7 mouse cellular contexts compared by ENCODE assay signal in the genomic region with DNA sequence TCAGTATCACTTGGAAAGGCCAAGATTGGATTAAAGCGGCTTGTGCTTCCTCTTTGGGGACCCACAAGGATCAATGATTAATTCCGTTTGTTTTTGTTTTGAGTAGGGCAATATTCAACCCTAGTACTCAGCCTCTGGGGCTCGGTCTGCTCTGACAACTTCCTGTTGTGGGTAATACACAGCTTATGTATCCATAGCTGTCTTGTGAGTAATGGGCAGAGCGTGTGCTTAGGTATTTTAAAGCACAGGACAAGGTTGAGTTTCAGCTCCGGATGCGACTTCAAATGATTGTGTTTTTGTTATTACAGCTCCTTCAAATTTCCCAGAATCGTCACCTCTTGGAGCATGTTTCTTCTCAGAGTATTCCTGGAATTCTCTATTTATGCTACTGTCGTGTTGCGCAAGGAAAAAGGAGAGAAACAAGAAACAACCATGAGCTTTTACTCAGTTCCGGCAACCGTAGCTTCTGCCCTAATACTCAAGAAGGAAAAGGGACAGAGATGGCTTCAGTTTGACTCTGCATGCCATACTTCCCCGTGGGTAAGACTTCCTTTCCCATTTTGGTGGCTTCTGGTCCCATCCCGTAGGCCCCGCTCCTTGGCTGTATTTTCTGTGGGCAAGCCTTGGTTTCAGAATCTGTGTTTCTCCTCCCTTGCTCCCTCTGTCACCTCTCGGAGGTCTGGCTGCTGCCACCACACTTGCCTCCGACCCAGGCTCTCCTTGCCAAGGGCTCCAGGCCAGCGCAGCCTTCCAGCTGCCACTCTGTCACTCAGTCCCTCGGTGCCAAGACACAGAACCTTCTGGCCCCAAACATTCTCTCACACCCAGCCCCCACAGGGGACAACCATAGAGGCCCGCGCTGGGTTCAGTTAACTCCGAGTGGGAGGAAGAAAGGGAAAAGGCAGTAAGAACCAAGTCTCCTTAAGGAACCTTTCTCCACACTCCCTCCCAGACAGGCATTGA. TPM values are rescaled to one million over a fixed set of nuclear protein-coding genes. Genes with fewer than 3 reads are reported as not detected.
A peak's percentile ranks its signal among the peaks of the same experiment; 100 is the strongest.
DNase-seq lines count a peak whose midpoint lies in the region; ATAC-seq lines count a peak whose summit lies in the region.

No protein-coding gene starts in this region.

- no peaks in the 10 kb centered on the region for H3K27me3 ChIP-seq in heart, embryonic 15.5 days

- no peaks in the 10 kb centered on the region for H3K9me3 ChIP-seq in heart, embryonic 15.5 days (replicated peaks)

- peak overlapping the region; percentile 49; the same call in 1 of the 2 replicates for H3K27ac ChIP-seq in heart, embryonic 15.5 days

- no peak overlapping the region for H3K9ac ChIP-seq in heart, embryonic 15.5 days

- 65% methylated on average over 21 of the region's 21 CpGs for WGBS in heart, embryonic 15.5 days

- peaks cover 8% of the 10 kb centered on the region for H3K4me1 ChIP-seq in heart, embryonic 15.5 days (replicated peaks)

- peak; percentile 79; the same call in 1 of the 2 replicates for ATAC-seq in heart, embryonic 15.5 days (replicated peaks; ENCODE audit: insufficient number of reproducible peaks, insufficient read depth, low FRiP score, low read depth)

- 0 out of 2 replicates have a peak overlapping the region, but pooled peaks have one; percentile 7 for H3K4me2 ChIP-seq in heart, embryonic 15.5 days

- no peak overlapping the region for H3K4me3 ChIP-seq in heart, embryonic 15.5 days

- no peaks in the 10 kb centered on the region for H3K36me3 ChIP-seq in heart, embryonic 15.5 days

- peak; percentile 31 for DNase-seq in ovary, postnatal 36 days (ENCODE audit: low spot score)
- no peak for DNase-seq in ovary, adult 18-20 months (ENCODE audit: low spot score)
- DNase-seq in cerebellum, adult 9-11 months, result peak; percentile 89
- DNase-seq in lung, adult 18-20 months, result peak; percentile 55 to 74
- no peak for DNase-seq in urinary bladder, postnatal 10 days (ENCODE audit: low spot score)
- no peak for DNase-seq in spleen, adult 18-20 months

RNA-seq across cellular contexts. Expression of a gene that starts 22.8 kb away (rescaled TPM):
- 5.0 and 5.5 TPM in 2 replicates for polyA plus RNA-seq in heart, embryonic 15.5 days (2015; fragmentation: Nextera tagmentation; extraction: Ambion mirVana)

RNA-seq across cellular contexts. Expression of a gene that starts 24.4 kb away (rescaled TPM):
- 6.6 and 7.1 TPM in 2 replicates for polyA plus RNA-seq in heart, embryonic 15.5 days (2015; fragmentation: Nextera tagmentation; extraction: Ambion mirVana)

RNA-seq across cellular contexts. Expression of a gene that starts 36.3 kb away (rescaled TPM):
- 47.7 and 57.0 TPM in 2 replicates for polyA plus RNA-seq in heart, embryonic 15.5 days (2015; fragmentation: Nextera tagmentation; extraction: Ambion mirVana)

Comparison
In these comparisons a context has a peak if more than half of its experiments do, and no peak if none do; other contexts are left out.
1. DNase-seq: peak in ovary, postnatal 36 days (single experiment), cerebellum, adult 9-11 months (single experiment) and lung, adult 18-20 months (2 of 2); none in ovary, adult 18-20 months (single experiment), urinary bladder, postnatal 10 days (single experiment) and spleen, adult 18-20 months (0 of 2).